Mouse (Mus musculus) heart, adult 2 months (tissue): ENCODE data around the gene Tcf7l2. TPM values are rescaled to one million over a fixed set of nuclear protein-coding genes. Genes with fewer than 3 reads are reported as not detected.

Experiments
- DNase-seq, 2 experiments: peaks; one replicate each; pipeline ENCODE4 v3.0.0; 2021
- H3K27ac ChIP-seq: fragments of 200-600 bp; 2 replicates; pipeline ENCODE4 v1.8.1; 2022
- H3K27me3 ChIP-seq: fragments of 200-500 bp; 2 replicates; pipeline ENCODE4 v1.6.1; 2012; ENCODE audit warnings: mild to moderate bottlenecking, low read length, inconsistent platforms, mixed read lengths; ENCODE audit not compliant: control insufficient read depth, insufficient read depth
- H3K36me3 ChIP-seq: fragments of 200-500 bp; 2 replicates; pipeline ENCODE4 v1.6.1; 2012; ENCODE audit warnings: low read length, inconsistent platforms; ENCODE audit not compliant: control insufficient read depth, insufficient read depth
- H3K4me1 ChIP-seq: fragments of 200-500 bp; 2 replicates; pipeline ENCODE4 v1.6.1; 2011; ENCODE audit warnings: low read length; ENCODE audit not compliant: control insufficient read depth, insufficient read depth
- H3K4me3 ChIP-seq: fragments of 200-600 bp; 2 replicates; pipeline ENCODE4 v1.8.1; 2022
- H3K79me2 ChIP-seq: fragments of 200-500 bp; replicated peaks from 2 replicates; pipeline ENCODE4 v1.6.1; 2012; ENCODE audit warnings: mild to moderate bottlenecking, inconsistent platforms, low read length, moderate library complexity, mixed read lengths; ENCODE audit not compliant: control insufficient read depth, insufficient read depth
- H3K9ac ChIP-seq: fragments of 200-500 bp; 2 replicates; pipeline ENCODE4 v1.6.1; 2012; ENCODE audit warnings: low read depth, mild to moderate bottlenecking, control low read depth, inconsistent platforms, low read length, mixed read lengths
- CTCF ChIP-seq: fragments of 200-600 bp; IDR thresholded peaks from 2 replicates; pipeline ENCODE4 v1.8.1; 2022; ENCODE audit warnings: antibody characterized with exemption, mild to moderate bottlenecking, moderate library complexity
- EP300 ChIP-seq: fragments of 200-500 bp; IDR thresholded peaks from 2 replicates; pipeline ENCODE4 v1.6.1; 2011; ENCODE audit warnings: low read depth, low read length, control low read depth; ENCODE audit not compliant: insufficient read depth
- POLR2A ChIP-seq: fragments of 200-500 bp; IDR thresholded peaks from 2 replicates; pipeline ENCODE4 v1.6.1; 2011; ENCODE audit warnings: mild to moderate bottlenecking, low read depth, low read length, control low read depth; ENCODE audit not compliant: insufficient read depth
- WGBS: fragments of 180-500 bp; shearing (Covaris S2); methylation state at CpG from one replicate; pipeline ENCODE4 v1.1.7; 2018; 5-methylcytosine and 5-hydroxymethylcytosine counted together
- intact Hi-C: fragments of 180-260 bp; cut with DNase I; formaldehyde crosslinking; loops from one replicate; pipeline ENCODE4 v1.15.1; 2025
- polyA plus RNA-seq: library from polyadenylated mRNA; depleted of rRNA; stranded (reverse); fragments of >200 nt; gene quantifications from 2 replicates; pipeline ENCODE4 v1.2.3, GENCODE M21; 2012
- total RNA-seq, 2 experiments: library from RNA; stranded (reverse); gene quantifications; 2 replicates each; pipeline ENCODE4 v1.2.3; 2021

The Tcf7l2 gene
- total and polyA plus RNA-seq, 3 experiments, result 11.1 to 14.4 (median 13.9) TPM

DNA sequence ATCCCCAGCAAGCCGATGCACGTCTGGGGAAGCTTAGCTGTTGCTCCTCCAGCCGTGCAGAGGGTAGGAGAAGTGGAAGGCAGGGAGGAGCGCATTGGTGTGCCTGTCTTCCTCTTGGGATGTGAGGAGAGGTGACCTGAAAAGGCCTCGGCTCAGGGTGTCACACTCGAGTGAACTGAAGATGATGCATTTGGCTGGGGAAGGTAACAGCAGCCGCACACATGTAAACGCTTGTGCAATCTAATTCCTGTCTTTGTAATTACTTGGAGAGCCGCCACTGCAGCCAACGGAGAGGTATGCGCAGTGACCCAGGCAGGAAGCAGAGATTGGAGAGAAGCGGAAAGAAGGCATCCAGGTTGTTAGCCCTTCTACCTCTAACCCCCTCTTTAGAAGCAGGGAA, 129.2 kb downstream of the Tcf7l2 start:
- H3K4me1 ChIP-seq, result peaks cover 11% of the 10 kb centered on the region
- H3K36me3 ChIP-seq, result no peaks in the 10 kb centered on the region
- H3K27ac ChIP-seq, result no peak overlapping the region
- H3K79me2 ChIP-seq, result no peaks in the 10 kb centered on the region
- H3K4me3 ChIP-seq, result no peak overlapping the region
- 42% methylated on average over 12 of the region's 12 CpGs for WGBS
- no peaks in the 10 kb centered on the region for H3K27me3 ChIP-seq
- no peak overlapping the region for H3K9ac ChIP-seq
- no peak for TF ChIP-seq EP300
- no peak for TF ChIP-seq POLR2A
- no peak for TF ChIP-seq CTCF
- no peak for DNase-seq
- intact Hi-C loops, result loop anchor here (5.0 to 10.0 kb wide), 2 partner anchors 34 to 536 kb away; no protein-coding TSS in a partner anchor

DNA sequence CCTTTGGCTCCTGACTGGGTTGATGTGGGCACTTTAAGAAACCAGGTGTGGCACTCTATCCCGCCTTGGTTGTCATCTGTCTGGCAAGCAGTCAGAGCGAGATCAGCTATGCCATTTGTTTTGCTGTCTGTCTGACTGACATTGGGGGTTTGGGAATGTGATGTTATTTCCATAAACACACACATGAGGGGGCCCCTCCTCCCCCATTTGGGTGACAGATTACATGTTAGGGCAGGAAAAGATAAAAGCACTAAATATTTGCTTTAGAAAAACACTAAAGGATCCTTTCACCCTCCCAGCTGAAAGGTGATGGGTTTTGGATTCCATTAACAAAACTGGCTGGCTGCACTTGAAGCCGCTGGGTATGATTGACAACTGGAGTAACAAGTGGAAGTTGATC, 129.9 kb downstream of the Tcf7l2 start:
- H3K4me1 ChIP-seq, result peaks cover 15% of the 10 kb centered on the region
- no peaks in the 10 kb centered on the region for H3K79me2 ChIP-seq
- DNase-seq, result no peak
- 78% methylated on average over 3 of the region's 3 CpGs for WGBS
- no peak overlapping the region for H3K27ac ChIP-seq
- H3K27me3 ChIP-seq, result no peaks in the 10 kb centered on the region
- H3K36me3 ChIP-seq, result peaks cover 4% of the 10 kb centered on the region; the same call in 1 of the 2 replicates
- no peak overlapping the region for H3K9ac ChIP-seq
- H3K4me3 ChIP-seq, result no peak overlapping the region
- TF ChIP-seq EP300 (no peak), POLR2A (no peak), CTCF (no peak)
- intact Hi-C loops, result loop anchor here (5.0 to 10.0 kb wide), 2 partner anchors 34 to 537 kb away; no protein-coding TSS in a partner anchor

DNA sequence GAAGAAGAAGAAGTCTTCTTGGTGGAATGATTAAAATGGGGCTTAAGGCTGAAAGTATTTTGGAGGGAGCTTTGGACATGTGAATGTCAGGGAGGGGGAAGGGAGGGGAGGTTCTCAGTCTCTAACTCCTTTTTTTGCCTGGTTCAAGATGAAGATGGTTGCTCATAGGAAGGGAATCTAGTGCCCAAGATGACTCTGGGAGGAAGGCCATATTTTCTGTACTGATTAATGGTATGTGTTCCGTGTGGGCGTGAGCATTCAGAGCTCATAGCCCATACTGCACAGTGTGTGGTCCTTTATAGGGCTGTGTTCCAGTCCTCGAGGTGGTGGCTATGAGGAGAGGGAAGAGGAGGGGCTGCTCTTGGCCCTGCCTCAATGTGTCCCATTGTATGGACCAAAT, 131.6 kb downstream of the Tcf7l2 start:
- no peak for TF ChIP-seq CTCF
- no peak for TF ChIP-seq EP300
- no peak for TF ChIP-seq POLR2A
- no peak overlapping the region for H3K27ac ChIP-seq
- intact Hi-C loops, result loop anchor here (5.0 to 10.0 kb wide), 2 partner anchors 36 to 538 kb away; no protein-coding TSS in a partner anchor
- H3K4me3 ChIP-seq, result no peak overlapping the region
- H3K27me3 ChIP-seq, result no peaks in the 10 kb centered on the region
- H3K9ac ChIP-seq, result no peak overlapping the region
- peaks cover 15% of the 10 kb centered on the region for H3K4me1 ChIP-seq
- WGBS, result 87% methylated on average over 3 of the region's 3 CpGs
- peaks cover 4% of the 10 kb centered on the region; the same call in 1 of the 2 replicates for H3K36me3 ChIP-seq
- no peak for DNase-seq
- no peaks in the 10 kb centered on the region for H3K79me2 ChIP-seq

DNA sequence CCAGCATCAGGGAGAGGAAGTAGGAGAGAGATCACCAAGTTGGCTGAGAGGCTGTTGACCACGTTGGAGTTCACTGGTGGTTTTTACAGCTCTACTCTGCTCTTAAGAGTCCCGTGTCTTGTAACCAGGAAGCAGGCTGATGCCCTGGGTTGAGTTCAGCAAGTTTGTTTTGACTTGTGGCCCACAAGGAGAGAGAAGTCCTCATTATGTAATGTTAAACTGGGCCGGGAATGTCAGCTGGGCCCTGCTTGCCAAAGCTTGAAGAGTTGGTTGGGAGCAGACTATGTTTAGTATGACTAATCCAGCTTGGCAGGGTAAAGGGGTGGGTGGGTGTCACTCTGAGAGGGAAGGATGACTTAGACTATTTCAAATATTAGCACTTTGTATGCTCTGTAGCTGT, 134.9 kb downstream of the Tcf7l2 start:
- WGBS, result 19% methylated on average over 3 of the region's 3 CpGs
- no peak overlapping the region for H3K4me3 ChIP-seq
- peaks cover 8% of the 10 kb centered on the region for H3K4me1 ChIP-seq
- intact Hi-C loops, result loop anchor here (5.0 to 10.0 kb wide), 3 partner anchors 234 to 542 kb away; no protein-coding TSS in a partner anchor
- no peak overlapping the region for H3K9ac ChIP-seq
- peaks cover 4% of the 10 kb centered on the region; the same call in 1 of the 2 replicates for H3K36me3 ChIP-seq
- TF ChIP-seq EP300, result no peak
- TF ChIP-seq CTCF, result no peak
- no peak for TF ChIP-seq POLR2A
- peak in 1 of 2 experiments; percentile 75 for DNase-seq
- H3K27ac ChIP-seq, result peak overlapping the region; percentile 56
- no peaks in the 10 kb centered on the region for H3K79me2 ChIP-seq
- no peaks in the 10 kb centered on the region for H3K27me3 ChIP-seq

DNA sequence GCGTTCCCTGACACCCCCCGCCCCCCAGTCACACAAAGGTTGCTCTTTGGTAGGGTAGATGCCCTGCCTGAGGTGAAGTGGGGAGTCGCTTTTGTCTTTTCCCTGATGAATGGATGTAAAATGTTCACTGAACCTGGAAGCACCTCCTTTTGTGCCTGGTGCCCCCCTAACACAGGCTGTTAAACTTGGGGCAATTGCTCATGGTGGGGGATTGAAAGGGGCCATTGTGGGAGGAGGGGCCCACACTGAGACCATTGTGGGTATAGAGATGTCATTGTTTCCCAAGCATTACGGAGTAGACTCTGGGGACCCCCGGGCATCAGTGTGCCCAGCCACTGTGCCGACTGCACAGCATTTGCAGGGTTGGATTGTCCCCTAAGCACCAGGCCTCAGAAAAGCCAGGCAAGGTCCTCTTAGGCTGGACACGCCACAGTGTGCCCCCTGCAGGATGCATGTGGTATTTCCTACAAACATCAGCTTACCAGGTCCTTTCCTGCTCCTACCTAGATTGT, 135.8 kb downstream of the Tcf7l2 start:
- Histone ChIP-seq H3K4me3 (no peak overlapping the region), H3K36me3 (peaks cover 4% of the 10 kb centered on the region; the same call in 1 of the 2 replicates), H3K27ac (no peak overlapping the region), H3K9ac (no peak overlapping the region), H3K27me3 (no peaks in the 10 kb centered on the region), H3K4me1 (peaks cover 8% of the 10 kb centered on the region), H3K79me2 (no peaks in the 10 kb centered on the region)
- TF ChIP-seq EP300, result 0 out of 2 replicates have a peak, but pooled peaks have one; percentile 59
- TF ChIP-seq CTCF, result peak; percentile 92
- TF ChIP-seq POLR2A, result no peak
- 74% methylated on average over 7 of the region's 7 CpGs for WGBS
- intact Hi-C loops, result loop anchor here (1.0 to 10.0 kb wide), 5 partner anchors 134 to 543 kb away; no protein-coding TSS in a partner anchor
- DNase-seq, result peak; percentile 64 to 74

DNA sequence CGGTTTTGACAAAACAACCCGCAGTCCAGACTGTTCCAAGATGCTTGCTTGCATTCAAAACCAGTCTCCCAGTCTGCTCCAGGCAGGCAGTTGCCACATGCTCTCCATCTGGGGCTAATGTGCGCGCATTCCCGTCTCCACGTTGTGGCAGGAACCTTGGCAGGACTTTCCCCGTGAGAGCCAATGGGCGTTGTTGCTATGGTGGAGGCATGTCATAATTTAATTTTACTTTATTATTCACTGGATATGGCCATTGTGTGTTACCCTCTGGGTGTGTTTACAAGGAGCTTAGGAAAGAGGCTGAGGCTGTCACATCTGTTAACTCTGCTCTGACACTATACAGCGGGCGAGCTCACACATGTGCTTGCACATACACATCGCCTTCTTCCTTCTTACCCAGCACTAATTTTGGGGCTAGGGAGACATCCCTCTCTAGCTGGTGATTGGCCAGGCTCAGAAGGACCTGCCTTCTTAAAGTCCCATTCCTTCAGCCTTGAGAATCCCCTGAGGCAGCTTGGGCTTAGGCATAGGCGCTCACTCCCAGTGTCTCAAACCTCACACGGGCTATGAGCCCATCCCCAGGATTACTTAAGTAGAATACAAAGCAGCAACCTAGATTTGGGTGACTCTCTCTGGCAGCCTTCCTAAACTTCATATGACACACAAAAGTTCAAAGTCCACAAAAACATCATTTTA, 139.2 kb downstream of the Tcf7l2 start:
- TF ChIP-seq EP300, result no peak
- TF ChIP-seq POLR2A, result no peak
- TF ChIP-seq CTCF, result no peak
- Histone ChIP-seq H3K9ac (no peak overlapping the region), H3K27ac (no peak overlapping the region), H3K79me2 (no peaks in the 10 kb centered on the region), H3K36me3 (peaks cover 4% of the 10 kb centered on the region; the same call in 1 of the 2 replicates), H3K4me1 (peaks cover 8% of the 10 kb centered on the region), H3K27me3 (no peaks in the 10 kb centered on the region), H3K4me3 (no peak overlapping the region)
- 74% methylated on average over 13 of the region's 13 CpGs for WGBS
- no peak for DNase-seq
- intact Hi-C loops, result no loop called here
